Mouse (Mus musculus) fat pad, adult 2 months (tissue): ENCODE data around the gene 1700007K13Rik.
A peak's percentile ranks its signal among the peaks of the same experiment; 100 is the strongest.
"Not testable (repeated sequence)": the region's sequence is repeated elsewhere in the genome, so short reads cannot be mapped to it uniquely, and the experiment has no call there.

ENCODE experiments used
- DNase-seq: peaks from one replicate; pipeline ENCODE4 v3.0.0-alpha.2; 2011; ENCODE audit warnings: low read depth, low spot score; ENCODE audit errors: extremely low read depth

The 1700007K13Rik gene

GRCm38 (mm10) chr2:28465836-28466518, at the start of gene 1700007K13Rik:
1700007K13Rik (minus strand) TSS chr2:28466332.
- DNase-seq: peak; percentile 13

- DNase-seq: no peak
Measured at GRCm38 (mm10) chr2:28514489-28514888, 48.4 kb upstream of the 1700007K13Rik start.

- no peak for DNase-seq
Measured at GRCm38 (mm10) chr2:28513431-28514370, 47.6 kb upstream of the 1700007K13Rik start.

GRCm38 (mm10) chr2:28512798-28513401, 46.8 kb upstream of the 1700007K13Rik start, which contains the start of gene Ralgds:
Ralgds (plus strand) TSS chr2:28513125.
- no peak for DNase-seq

- not testable (repeated sequence) for DNase-seq
Measured at GRCm38 (mm10) chr2:28511600-28511999, 45.5 kb upstream of the 1700007K13Rik start.

- no peak for DNase-seq
Measured at GRCm38 (mm10) chr2:28506291-28506690, 40.2 kb upstream of the 1700007K13Rik start.

GRCm38 (mm10) chr2:28505795-28506194, 39.7 kb upstream of the 1700007K13Rik start, which contains the start of gene Gm10134:
Gm10134 (plus strand) TSS chr2:28506095.
- no peak for DNase-seq

- DNase-seq: no peak
Measured at GRCm38 (mm10) chr2:28504676-28505075, 38.5 kb upstream of the 1700007K13Rik start.

- no peak for DNase-seq
Measured at GRCm38 (mm10) chr2:28502987-28503386, 36.9 kb upstream of the 1700007K13Rik start.

GRCm38 (mm10) chr2:28498431-28498830, 32.3 kb upstream of the 1700007K13Rik start:
- DNase-seq: no peak

- DNase-seq: no peak
Measured at GRCm38 (mm10) chr2:28497561-28497960, 31.4 kb upstream of the 1700007K13Rik start.

- no peak for DNase-seq
Measured at GRCm38 (mm10) chr2:28496671-28497070, 30.5 kb upstream of the 1700007K13Rik start, which contains the start of gene Gbgt1. Gbgt1 (plus strand) TSS chr2:28496891.

- DNase-seq: no peak
Measured at GRCm38 (mm10) chr2:28495801-28496595, 29.9 kb upstream of the 1700007K13Rik start.

GRCm38 (mm10) chr2:28495207-28495756, 29.1 kb upstream of the 1700007K13Rik start:
- no peak for DNase-seq

GRCm38 (mm10) chr2:28494521-28494920, 28.4 kb upstream of the 1700007K13Rik start:
- no peak for DNase-seq

GRCm38 (mm10) chr2:28483861-28484260, 17.7 kb upstream of the 1700007K13Rik start:
- DNase-seq: no peak

- no peak for DNase-seq
Measured at GRCm38 (mm10) chr2:28479208-28480204, 13.4 kb upstream of the 1700007K13Rik start.

GRCm38 (mm10) chr2:28477993-28478392, 11.9 kb upstream of the 1700007K13Rik start:
- not testable (repeated sequence) for DNase-seq

GRCm38 (mm10) chr2:28472011-28472410, 5.9 kb upstream of the 1700007K13Rik start:
- DNase-seq: not testable (repeated sequence)
